Mouse (Mus musculus) fat pad, adult 2 months (tissue): ENCODE measurements at regions not wholly inside any gene's neighbourhood (a gene's known extent, or its start where the extent isn't known, plus 50 kb on each side); places are given as distances from the start of the nearest gene placed in this dataset.

Experiments
- DNase-seq: peaks from one replicate; pipeline ENCODE4 v3.0.0-alpha.2; 2011; ENCODE audit warnings: low read depth, low spot score; ENCODE audit errors: extremely low read depth

DNA sequence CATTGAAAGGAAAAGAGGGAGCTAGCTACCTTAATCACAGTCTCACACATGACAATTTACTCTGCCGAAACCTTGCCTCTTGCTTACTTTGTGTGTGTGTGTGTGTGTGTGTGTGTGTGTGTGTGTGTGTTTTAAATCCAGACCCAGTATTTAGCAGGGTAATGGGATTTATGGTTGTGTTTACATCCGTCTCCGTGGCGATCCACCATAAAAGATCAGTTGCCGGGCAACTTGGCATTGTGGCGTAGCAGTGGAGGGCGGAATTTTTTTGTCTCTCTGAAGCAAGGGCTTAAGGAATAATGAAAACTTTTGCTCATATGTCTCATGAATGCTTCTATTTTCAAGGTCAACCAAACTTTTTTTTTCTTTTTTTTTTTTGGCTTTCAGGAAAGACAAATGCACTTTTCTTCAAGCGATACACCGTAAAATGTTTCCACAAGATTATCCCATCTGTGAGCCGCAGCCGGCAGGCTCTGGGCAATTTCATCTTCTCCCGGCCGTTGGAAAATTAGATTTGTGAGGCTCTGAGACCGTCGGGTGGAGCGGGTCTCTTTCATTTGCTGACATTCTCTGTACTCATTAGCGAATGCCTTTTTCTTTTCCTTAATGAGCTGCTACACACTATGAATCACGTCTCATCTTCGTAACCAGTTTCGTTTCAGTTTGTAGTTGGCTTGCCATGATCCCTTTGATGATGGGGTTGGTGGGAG lies 53.9 kb upstream of the Ptch1 start:
- no peak for DNase-seq

DNA sequence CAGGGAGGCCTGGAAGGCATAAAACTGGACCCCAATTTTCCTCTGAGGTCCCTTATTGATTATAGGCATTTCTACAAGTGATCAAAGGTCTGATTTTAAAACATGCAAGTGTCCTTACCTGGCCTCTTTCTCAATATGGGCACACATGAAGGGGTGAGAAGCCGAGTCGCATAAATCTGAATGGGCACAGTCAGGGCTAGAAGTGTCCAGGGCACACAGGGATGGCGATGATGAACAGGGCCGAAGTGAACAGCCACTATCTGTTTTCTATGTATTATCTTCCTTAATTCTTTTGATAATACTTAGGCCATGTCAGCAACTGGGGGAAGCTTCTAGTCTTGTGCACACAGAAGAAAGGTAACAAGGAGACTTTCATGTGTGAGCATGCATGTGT lies 54.5 kb upstream of the Ptch1 start:
- DNase-seq, result no peak

DNA sequence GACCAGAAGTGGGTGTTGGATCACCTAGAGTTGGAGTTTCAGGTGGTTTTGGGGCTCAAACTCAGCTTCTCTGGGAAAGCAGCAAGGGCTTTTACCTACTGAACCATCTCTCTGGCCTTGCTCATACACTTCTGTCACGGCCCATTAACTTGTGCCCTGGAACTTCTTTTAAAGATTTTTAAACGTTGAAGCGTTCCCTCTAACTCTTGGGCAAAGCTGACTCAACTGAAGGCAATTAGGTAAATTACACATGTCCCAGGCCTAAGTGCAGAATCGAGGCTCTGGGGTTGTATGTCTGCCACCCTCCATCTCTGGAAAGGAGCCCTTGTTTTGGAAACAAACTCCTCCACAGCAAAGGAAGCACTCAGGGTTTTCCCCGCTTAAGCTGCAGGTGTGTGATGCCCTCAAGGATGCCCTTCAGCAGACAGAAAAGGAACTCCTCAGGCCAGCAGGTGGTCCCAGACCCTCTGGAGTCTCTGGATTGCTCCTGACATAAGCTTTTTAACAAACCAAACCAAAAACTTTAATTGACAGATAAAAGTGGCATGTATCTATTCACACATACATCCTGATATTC lies 58.5 kb upstream of the Ptch1 start:
- DNase-seq, result no peak

DNA sequence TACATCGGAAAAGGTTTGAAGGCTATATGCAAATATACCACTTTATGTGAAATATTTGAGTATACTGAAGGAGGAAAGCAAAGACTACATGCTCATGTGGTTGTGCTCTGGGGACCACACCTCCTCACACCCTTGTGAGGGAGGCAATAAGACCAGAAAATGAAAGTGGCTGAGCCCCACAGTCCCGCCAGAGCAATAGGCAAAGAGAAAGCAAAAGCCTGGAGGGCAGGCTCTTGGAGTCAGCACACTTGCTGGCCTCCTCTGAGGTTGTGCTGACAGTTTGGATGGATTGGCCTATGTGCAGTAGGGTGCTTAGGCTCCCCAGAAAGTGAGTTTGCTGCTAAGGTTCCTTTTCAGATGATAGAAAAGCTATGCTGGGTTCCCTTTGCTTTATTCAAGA lies 60.9 kb upstream of the Ptch1 start:
- no peak for DNase-seq

DNA sequence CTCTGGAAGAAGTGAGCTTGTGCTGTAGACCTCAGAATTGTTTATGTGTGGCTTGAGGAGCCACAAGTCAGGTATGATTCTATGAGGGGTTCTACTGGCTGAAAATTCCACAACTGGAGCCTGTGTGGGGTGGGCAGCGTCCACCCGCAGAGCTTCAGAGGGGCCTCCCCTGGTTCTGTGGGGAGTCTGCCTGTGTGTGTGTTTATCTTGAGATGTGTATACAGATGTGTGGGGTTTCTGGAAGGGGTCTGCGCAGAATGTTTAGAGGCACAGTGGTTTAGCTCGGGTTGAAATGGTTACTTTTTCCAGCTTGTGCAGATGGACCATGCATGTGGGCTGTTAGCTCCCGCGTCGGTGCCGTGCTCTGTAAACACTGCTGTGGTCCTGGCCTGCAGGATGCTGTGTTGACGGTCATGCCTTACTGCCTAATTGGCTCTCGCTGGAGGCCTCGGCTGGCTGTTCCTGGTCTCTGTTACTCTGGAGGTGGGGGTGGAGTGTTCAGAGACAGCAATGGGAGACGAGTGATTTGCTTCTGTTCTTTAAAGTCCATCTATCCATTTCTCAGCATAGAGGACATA lies 68.3 kb upstream of the Ptch1 start:
- DNase-seq, result no peak

DNA sequence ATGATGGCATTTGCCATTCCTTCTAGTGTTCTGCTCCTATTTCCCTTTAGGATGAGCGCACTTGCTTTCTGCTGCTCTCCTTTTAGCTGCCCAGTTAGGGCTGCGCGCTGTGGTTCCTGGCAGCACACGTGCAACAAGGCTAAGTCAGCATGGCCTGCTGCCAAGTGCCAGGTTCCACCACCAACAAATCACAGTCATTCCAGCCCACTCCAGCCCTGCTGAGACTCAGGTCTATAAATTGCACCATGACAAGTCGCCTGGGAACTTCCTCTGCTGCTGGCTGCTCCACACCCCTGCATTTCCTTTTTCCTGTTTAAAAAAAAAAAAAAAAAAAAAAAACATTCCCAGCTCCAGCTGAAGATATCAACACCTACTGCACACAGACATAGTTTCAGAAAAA lies 69.2 kb upstream of the Ptch1 start:
- peak; percentile 4 for DNase-seq

DNA sequence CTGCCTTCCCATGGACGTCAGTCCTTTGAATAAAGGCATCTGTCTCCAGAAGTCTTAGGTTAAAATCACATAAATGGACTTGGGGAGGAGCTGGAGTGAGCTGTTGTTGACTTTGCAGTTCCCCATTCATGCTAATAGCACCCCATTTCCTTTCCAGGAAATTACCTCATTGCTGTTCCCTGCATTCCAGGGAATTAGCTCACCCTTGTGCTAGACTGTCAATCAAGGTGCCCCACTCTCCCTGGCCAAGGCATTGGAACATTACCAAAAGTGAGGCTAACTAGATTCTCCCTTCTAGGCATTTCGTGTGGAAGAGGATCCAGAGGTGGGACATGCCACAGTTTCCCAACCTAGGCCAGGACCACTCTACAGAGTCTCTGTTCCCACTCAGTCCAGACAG lies 70.0 kb upstream of the Ptch1 start:
- DNase-seq, result no peak

DNA sequence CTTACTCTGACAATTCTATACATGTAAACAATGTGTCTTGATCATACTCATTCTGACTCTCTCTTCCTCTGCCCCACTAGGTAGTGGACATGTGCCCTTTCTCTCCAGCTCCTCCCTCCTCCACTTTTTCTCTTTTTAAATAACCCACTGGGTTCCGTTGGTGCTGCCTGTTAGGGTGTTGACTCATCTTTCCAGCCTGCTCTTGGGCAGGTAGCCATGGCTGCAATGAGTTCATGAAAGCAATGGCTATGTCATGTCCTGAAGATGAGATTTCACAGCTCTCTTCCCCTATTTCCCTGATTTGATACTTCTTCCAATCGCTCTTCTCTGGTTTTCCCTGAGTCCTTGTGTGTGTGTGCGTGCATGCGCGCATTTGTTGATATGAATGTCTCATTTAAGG lies 70.9 kb upstream of the Ptch1 start:
- DNase-seq, result no peak

DNA sequence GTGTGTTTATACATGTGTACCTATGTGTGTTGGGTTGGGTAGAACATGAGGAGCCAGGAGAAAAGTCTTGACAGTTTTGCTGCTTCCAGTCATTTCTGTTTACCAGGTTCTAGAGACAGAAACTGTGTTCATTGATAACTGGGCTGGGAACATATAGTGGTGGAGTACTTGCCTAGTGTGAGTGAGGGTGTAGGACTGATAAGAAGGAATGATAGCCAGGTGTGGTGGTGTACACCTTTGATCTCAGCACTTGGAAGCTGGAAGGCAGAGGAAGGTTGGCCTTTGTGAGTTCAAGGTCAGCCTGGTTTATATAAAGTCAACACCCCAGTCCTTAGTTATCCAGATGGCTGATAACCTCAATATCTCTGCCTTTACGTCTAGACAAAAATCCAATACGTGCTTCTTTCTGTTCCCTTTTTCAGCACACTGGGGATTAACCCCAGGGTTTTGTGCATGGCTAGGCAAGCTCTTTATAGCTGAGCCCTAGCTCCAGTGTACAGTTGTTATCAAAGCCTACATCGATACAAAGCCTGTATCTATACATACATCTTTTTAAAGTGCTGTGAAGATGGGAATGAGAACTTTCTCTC lies 75.8 kb upstream of the Ptch1 start:
- no peak for DNase-seq

DNA sequence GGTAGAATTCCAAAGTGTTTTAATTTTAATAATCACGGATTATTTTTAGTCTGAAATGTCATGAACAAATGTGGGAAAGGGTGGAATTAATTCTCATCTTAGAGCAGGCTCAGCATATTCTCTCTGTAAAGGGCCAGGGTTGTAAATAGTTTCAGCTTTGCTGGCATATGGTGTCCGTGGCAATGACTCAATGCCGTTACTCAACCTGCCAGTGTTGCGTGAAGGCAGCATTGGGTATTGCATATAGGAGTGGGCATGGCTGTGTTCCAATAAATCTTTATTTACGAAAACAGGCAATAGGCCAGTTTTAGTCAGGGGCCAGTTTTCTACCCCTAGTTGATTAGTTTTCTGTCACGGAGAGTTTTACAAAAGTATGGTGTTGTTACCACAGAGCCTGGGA lies 81.1 kb upstream of the Ptch1 start:
- DNase-seq, result no peak

DNA sequence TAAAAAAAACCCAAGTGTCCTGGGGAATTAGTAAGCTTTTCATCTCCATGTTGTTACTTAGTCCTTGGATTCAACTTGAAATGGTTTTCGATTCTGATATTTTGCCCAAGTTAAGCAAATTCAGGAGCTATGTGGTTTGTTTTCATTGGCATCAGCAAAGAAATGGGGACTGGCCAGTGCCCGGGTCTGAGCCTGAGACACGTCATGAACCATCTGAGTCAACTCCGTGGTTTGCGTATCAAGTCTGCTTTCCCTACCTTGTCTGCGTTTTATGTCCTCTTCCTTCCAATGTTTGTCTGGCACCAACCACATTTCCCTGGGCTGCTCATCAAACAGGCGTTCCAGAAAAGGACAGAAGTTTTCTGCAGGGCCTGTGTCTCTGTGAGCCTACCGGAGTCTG lies 83.7 kb upstream of the Ptch1 start:
- no peak for DNase-seq

DNA sequence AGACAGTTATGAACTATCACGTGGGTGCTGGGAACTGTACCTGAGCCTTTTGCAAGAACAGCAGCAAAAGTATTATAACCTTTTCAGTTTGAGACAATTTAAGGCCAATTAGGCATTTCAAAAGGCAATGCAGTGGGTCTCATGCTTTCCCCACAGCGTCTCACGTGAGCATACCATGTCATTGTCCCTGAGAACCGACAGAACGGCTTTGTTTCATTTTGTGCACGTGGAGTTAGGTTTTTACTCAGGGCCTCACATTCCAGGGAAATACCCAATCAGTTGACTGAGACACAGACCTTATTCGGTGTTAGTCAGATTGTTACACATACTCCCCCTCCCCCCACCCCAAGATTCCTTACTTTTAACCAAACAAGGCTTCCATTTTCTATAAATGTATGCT lies 86.0 kb upstream of the Ptch1 start:
- DNase-seq, result no peak

DNA sequence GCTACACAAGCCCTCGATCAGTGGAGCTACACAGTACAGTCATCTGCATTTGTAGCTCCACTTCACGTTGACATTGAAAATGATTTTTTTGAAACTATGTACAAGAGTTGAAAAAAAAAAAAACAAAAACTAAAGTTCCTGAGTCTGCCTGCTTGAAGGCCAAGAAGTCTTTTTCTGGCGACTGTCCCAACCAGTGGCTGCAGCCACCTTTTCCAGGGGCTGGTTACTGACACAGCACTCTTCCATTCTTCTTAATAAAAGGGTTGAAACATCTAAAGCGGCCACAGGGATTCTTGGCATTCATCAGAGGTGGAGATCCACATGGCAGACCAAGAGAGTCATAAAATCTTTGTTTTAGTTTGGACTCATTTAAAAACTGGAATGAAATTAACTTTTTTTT lies 87.0 kb upstream of the Ptch1 start:
- no peak for DNase-seq

DNA sequence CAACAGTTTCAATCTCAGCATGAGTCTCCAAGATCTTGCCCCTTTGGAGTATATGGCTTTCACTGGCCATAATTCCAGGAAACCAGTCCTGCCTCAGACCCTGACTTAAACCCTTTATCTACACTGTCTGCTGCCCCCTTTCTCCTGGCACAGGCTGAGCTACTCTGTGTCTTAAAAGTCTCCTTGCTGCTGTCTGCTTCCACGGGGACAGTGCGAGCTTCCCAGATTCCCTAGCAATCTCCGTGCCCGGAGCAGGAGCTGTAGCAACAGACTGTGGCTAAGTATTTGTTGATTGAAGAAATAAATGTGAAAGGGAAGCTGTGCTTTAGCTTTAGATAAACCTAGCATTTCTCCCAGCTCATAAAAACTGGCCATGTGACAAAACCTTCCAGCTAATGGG lies 95.2 kb upstream of the Ptch1 start:
- DNase-seq, result no peak

DNA sequence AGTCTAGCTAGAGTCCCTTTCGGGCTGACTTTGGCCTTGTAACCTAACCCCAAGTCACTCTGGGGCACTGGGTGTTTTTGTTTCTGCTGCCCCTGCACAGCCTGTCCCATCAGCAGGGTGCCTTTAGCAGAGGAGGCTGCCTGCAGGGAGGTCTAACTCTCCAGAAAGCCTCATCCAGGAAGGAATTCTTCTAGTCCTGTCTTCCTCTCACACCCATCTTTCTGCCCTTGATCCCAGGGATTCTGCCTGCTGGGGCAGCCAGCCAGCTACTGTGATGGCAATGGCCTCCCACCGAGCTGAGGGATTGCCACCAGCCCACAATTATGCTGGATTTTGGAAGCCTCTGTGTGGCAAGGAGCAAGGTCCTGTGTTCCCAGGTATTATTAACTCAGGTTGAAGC lies 95.6 kb upstream of the Ptch1 start:
- no peak for DNase-seq

DNA sequence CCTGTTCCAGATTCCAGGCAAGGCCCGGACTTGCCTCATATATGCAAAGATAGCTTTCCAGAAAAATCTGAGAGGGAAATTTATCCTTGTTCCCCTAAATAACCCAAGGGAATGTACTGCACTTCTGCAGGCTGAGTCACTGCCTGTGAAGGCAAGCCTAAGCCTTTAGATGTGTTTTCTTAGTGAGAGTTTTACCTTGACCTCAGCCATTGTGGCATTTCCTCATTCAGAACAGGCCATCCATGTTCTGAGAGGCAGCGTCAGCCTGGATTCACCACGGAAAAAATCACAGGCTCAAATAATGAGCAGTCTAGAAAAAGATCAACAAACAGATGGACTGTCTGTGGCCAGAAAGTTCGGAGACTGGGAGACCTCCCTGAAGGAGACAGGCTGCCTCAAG lies 99.0 kb upstream of the Ptch1 start:
- no peak for DNase-seq

DNA sequence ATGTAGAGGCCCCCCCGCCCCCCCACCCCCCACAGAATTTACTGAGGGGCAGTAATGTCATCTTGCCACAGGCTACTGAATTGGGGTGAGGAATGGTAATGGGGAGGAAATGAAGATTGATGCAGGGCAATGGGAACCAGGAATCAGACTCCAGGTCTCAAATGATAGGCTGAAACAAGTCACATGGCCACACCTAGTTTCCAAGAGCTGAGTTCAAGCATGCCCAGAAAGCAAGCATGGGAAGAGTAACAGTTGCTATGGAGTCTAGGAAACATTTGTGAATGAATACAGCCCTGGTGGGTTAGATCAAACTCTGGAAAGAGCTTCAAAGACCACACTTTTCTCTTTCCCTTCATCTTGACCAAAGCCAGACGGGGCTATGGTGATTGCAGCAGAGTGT lies 104.3 kb upstream of the Ptch1 start:
- DNase-seq, result no peak

DNA sequence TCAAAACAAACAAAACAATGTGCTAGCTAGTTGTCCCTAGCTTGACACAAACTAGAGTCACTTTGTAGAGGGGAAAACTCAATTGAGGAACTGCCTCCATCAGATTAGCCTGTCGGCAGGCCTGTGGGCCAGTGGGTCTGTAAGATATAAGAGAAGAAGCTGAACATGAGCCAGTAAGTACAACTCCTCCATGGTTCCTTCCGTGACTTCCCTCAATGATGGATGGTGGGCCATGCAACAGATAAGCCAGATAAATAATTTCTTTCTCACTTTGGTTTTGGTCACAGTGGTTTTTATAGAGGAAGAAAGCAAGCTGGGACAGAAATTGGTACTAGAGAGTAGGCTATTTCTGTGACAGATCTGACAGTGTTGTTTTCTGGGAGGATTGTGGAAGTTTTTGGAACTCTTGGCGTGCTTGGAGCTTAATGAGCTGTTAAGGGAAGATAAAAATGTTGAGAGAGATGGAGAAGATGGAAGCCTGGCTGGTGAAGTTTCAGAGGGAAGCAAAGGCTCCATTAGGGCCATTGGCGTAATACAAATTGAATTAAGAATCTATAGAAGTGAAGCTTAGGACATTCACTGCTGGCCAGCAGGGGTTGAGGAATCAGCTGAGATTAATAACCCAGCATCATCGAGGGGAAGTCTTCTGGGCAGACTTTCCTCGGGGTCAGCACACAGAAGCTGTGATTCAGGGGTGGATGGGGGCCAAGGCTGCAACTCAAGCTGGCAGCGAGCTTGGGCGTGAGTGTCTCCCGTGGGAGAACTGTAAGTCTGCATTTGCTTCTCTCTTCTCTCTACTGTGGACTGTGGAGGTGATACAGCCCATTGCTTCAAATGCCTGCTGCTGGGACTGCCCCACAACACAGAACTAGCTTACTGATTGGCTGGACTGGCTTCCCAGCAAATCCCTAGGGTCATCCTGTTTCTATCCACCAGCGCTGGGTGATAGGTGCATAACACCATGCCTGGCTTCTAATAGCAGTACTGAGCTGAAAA lies 105.2 kb upstream of the Ptch1 start:
- DNase-seq, result no peak

DNA sequence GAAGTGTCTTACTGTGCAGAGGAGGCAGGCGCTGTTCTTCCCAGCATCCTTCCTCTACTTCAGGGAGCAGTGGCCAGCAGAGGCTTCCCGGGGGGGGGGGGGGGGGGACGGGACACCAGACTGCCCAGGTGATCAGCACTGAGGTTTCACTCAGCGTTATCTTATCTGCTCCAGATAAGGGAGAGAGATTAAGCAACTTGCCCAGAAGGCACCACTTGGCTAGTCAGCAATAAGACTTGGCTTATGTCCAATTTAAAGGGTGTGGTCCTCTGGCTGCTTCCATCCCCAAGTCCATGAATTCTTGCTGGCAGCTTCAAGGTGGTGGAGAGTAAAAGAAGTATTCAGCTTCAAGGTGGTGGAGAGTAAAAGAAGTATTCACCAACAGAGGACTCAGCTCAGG lies 108.9 kb upstream of the Ptch1 start:
- no peak for DNase-seq

DNA sequence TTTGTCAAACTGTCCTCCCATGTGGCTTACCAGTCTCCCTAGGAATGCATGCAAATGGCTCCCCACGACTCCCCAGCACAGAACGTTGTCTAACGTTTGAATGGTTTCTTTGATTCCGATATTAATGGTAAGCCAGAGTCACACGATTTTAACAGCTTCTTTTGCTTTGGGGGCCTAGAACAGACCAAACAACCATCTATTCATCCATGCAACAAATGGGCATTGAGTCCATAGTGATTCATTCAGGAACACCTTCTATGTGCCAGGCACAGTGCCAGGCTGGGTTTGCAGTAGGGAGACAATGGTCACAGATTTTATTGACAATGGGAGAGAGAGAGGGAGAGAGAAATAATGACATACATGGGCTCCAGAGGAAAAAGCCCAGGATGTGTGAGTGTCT lies 118.6 kb upstream of the Ptch1 start:
- DNase-seq, result no peak

DNA sequence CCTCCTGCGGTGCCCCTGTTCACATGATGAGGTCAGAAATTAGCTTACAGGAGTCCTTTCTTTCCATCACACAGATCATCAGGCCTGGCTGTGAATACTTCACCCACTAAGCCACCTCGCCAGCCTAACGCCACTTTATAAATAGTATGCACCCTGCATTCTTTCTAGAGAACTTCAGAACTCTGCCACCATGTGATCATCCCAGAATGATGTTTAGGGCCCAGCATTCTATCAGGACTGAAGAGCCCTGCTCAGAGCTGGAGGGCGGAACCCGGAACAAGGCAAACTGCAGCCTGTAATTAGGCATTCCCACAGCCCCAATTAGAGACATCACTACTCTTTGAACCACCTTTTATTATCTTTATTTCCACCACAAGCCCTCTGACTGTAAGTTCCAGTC lies 120.2 kb upstream of the Ptch1 start:
- no peak for DNase-seq
